Mouse (Mus musculus) heart, postnatal 0 days (tissue): ENCODE data around the gene Foxp1. TPM values are rescaled to one million over a fixed set of nuclear protein-coding genes. Genes with fewer than 3 reads are reported as not detected.

Experiments
- ATAC-seq: fragments of 200-750 bp; cut with Nextera tagmentation; 2 replicates; pipeline ENCODE4 v1.8.0; 2017; ENCODE audit warnings: low read depth, moderate number of reproducible peaks, moderate library complexity; ENCODE audit not compliant: insufficient read depth
- DNase-seq: peaks from one replicate; pipeline ENCODE4 v3.0.0-alpha.2; 2016; ENCODE audit warnings: low spot score
- H3K27ac ChIP-seq: fragments of 300-500 bp; sonication (generic); 2 replicates; pipeline ENCODE4 v1.5.1; 2014; ENCODE audit warnings: low read depth, mild to moderate bottlenecking
- H3K27me3 ChIP-seq: fragments of 300-500 bp; sonication (generic); 2 replicates; pipeline ENCODE4 v1.6.1; 2014; ENCODE audit warnings: low read length, mixed read lengths; ENCODE audit not compliant: control insufficient read depth, insufficient read depth
- H3K36me3 ChIP-seq: fragments of 300-500 bp; sonication (generic); replicated peaks from 2 replicates; pipeline ENCODE4 v1.6.1; 2014; ENCODE audit warnings: low read length, mixed read lengths; ENCODE audit not compliant: control insufficient read depth, insufficient read depth
- H3K4me1 ChIP-seq: fragments of 300-500 bp; sonication (generic); 2 replicates; pipeline ENCODE4 v1.6.1; 2014; ENCODE audit warnings: antibody characterized with exemption; ENCODE audit not compliant: control insufficient read depth, insufficient read depth
- H3K4me2 ChIP-seq: fragments of 300-500 bp; sonication (generic); 2 replicates; pipeline ENCODE4 v1.6.1; 2014; ENCODE audit warnings: low read depth, mild to moderate bottlenecking, low read length, moderate library complexity
- H3K4me3 ChIP-seq: fragments of 300-500 bp; sonication (generic); 2 replicates; pipeline ENCODE4 v1.5.1; 2014; ENCODE audit warnings: low read depth, low read length
- H3K9ac ChIP-seq: fragments of 300-500 bp; sonication (generic); replicated peaks from 2 replicates; pipeline ENCODE4 v1.6.1; 2014; ENCODE audit warnings: low read depth, low read length, mixed read lengths
- H3K9me3 ChIP-seq: fragments of 300-500 bp; sonication (generic); replicated peaks from 2 replicates; pipeline ENCODE4 v1.6.1; 2016; ENCODE audit warnings: low read length; ENCODE audit not compliant: control insufficient read depth
- CTCF ChIP-seq: IDR thresholded peaks from 2 replicates; pipeline ENCODE4 v1.5.1; 2016; ENCODE audit warnings: antibody characterized with exemption, control low read depth, low read depth
- EP300 ChIP-seq: IDR thresholded peaks from 2 replicates; pipeline ENCODE4 v1.6.1; 2016; ENCODE audit warnings: antibody characterized with exemption, low read depth
- WGBS: fragments of 180-500 bp; shearing (Covaris S2); extraction: QIAGEN DNeasy Blood & Tissue Kit; methylation state at CpG from one replicate; pipeline ENCODE4 v1.1.7; 2014; 5-methylcytosine and 5-hydroxymethylcytosine counted together
- polyA plus RNA-seq: library from polyadenylated mRNA; unstranded; fragments of >200 nt; fragmentation: Nextera tagmentation; extraction: Ambion mirVana; gene quantifications from 2 replicates; pipeline ENCODE4 v1.2.1, GENCODE M21; 2015
- total RNA-seq: library from RNA; depleted of rRNA; stranded (reverse); fragments of >200 nt; gene quantifications from 2 replicates; pipeline ENCODE4 v1.2.3, GENCODE M21; 2014; ENCODE audit warnings: low replicate concordance

Gene Foxp1
- total and polyA plus RNA-seq, 2 experiments from 2014 or later: 40.7 to 88.1 TPM

DNA sequence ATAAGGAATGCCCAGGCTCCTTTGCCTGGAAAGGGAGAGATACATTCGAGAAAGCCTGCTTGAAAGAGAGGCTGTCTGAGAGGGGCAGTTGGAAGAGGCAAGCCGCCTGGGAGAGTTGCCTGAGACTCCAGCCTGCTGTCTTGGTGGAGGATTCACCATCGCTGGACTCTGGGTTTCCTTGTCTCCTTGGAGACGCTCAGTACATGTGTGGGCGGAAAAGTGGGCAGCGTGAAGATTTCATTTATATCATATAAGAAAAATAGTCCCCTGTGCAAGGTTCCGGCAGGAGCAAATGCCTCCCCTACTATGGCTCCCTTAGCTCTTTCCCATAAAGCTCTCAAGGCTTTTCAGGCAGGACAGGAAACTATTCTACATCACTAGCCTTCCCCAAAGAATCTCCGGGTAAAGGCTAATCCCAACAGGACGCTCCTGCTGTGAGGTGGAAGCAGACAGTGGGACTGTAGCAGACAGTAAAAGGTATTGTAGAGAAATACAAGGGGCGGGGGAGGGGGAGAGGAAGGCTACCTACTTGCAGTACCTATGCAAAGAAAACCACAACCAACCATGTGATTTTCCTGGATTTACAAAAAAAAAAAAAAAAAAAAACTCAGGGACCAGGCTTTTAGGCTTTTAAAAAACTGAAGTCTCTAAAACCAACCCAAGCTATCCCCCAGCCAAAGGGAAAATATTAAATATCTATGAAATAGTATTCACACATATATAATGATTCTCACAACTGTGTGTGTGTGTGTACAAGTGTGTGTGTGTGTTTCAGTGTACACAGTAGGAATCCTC lies 443.3 kb downstream of the Foxp1 start:
- Histone ChIP-seq H3K9ac (no peak overlapping the region), H3K9me3 (no peaks in the 10 kb centered on the region), H3K4me3 (no peak overlapping the region), H3K4me1 (peaks cover 21% of the 10 kb centered on the region), H3K36me3 (peaks cover 20% of the 10 kb centered on the region), H3K27me3 (no peaks in the 10 kb centered on the region), H3K27ac (no peak overlapping the region), H3K4me2 (no peak overlapping the region)
- 70% methylated on average over 10 of the region's 10 CpGs for WGBS
- DNase-seq (no peak), ATAC-seq (no peak)
- TF ChIP-seq CTCF: no peak
- no peak for TF ChIP-seq EP300

DNA sequence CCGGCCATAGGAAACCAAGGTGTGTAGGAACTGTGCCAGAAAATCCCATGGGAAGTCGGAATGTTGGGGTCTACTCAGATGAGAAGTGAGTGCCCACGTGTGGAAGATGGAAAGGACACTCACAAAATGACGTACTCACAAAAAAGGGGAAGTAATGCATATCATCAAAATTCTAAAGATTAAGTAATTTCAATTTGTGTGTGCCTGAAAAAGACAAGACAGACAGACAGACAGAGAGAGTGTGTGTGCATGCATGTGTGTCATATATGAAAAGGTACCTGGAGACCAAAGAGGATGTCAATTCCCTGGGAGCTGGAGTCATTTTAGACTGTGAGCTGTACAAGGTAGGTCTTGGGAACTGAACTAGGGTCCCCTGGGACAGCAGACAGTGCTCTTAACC lies 444.4 kb downstream of the Foxp1 start:
- Histone ChIP-seq H3K36me3 (peaks cover 27% of the 10 kb centered on the region), H3K27me3 (no peaks in the 10 kb centered on the region), H3K9ac (no peak overlapping the region), H3K4me2 (no peak overlapping the region), H3K9me3 (no peaks in the 10 kb centered on the region), H3K4me3 (no peak overlapping the region), H3K27ac (no peak overlapping the region), H3K4me1 (peaks cover 17% of the 10 kb centered on the region)
- ATAC-seq: no peak
- no peak for DNase-seq
- 88% methylated on average over 4 of the region's 4 CpGs for WGBS
- no peak for TF ChIP-seq EP300
- no peak for TF ChIP-seq CTCF

DNA sequence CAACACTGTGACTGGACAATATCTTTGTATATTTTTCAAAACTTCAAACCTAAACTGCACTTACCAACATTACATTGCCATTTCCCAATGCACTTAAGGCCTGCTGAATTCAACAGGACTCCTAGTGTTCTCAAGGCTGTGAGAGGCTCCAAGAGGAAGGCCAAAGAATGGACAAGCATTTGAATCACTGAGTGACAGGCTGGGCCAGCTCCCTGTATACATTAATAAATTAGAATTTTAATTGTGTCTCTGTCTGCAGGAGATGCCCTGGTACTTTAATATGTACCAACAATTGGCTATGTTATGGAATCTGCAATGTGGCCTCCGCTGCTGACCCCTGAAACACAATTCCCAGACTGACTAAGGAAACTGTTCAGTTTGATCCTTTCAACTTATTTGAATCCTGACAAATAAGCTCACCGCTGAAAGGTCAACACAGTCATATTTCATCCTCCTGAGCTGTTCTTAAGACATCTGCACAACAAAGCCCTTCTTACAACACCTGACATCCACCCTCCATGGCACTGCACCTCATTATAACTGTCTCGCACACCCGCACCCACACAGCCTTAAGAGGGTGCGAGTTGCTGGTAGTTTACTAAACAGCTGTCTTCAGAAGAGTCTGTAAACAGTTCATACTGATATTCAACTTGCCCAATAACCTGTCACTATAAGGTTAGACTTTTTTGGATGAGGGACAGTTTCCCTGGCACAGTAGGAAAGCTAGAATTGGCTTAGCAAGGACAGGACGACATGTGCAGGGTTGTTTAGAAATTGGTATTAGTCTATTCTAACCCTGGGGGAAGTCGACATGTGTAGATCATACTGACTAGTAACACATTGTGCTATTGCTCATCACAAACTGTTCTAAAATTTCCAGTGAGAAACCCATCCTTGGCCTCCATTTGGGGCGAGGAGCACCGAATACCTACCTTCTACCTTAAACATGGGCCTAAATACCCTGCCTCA lies 448.9 kb downstream of the Foxp1 start:
- TF ChIP-seq CTCF (no peak), EP300 (no peak)
- WGBS: 95% methylated on average over 9 of the region's 9 CpGs

DNA sequence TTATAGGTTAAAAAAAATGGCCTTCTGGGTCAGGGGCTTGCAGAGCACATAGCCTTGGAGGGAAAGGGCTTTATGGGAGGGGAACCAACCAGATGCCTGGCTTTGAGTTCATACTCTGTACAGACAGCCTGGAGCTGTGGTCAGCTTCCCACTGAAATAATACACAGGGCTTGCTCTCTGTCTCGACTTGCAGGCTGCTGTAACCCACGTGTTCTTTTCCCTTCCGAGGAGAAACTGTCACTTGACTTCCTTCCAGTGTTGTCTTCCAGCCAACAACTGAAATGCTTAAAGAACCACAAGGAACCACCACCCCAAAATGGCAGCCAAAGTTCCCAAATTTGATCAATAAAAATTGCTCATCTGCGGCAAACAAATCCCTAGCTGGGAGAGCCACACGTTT lies 451.8 kb downstream of the Foxp1 start:
- H3K36me3 ChIP-seq: peaks cover 37% of the 10 kb centered on the region

More for the DNA sequence above, 448.9 kb downstream of the Foxp1 start:
- ATAC-seq (no peak), DNase-seq (no peak)
- H3K36me3 ChIP-seq: peaks cover 42% of the 10 kb centered on the region
- H3K9me3 ChIP-seq: no peaks in the 10 kb centered on the region
- no peak overlapping the region for H3K4me3 ChIP-seq
- H3K4me1 ChIP-seq: no peaks in the 10 kb centered on the region
- H3K27me3 ChIP-seq: no peaks in the 10 kb centered on the region
- no peak overlapping the region for H3K27ac ChIP-seq
- H3K4me2 ChIP-seq: no peak overlapping the region
- no peak overlapping the region for H3K9ac ChIP-seq

DNA sequence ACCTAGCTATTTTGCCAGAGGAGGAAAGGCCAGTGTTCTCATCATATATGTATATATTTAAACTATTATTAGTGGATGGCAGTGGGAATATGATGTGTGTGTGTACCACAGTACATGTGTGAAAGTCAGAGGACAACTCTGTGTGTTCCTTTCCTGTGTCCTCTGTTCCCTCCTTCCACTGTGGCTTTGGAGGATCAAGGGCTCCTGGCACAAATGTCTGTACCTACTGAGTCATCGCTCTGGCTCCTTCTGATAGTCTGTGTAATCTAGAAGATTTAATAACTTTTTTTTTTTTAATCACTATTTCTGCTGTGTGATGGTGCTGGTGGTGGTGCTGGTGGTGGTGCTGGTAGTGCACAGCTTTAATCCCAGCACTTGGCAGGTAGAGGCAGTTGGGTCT lies 452.8 kb downstream of the Foxp1 start:
- Histone ChIP-seq H3K36me3 (peaks cover 27% of the 10 kb centered on the region; the same call in 1 of the 2 replicates), H3K4me3 (no peak overlapping the region), H3K4me2 (no peak overlapping the region), H3K27ac (no peak overlapping the region), H3K4me1 (peaks cover 16% of the 10 kb centered on the region), H3K9ac (no peak overlapping the region), H3K9me3 (no peaks in the 10 kb centered on the region), H3K27me3 (no peaks in the 10 kb centered on the region)
- ATAC-seq: no peak
- no peak for TF ChIP-seq EP300
- TF ChIP-seq CTCF: no peak
- 94% methylated on average over 1 of the region's 1 CpGs for WGBS
- no peak for DNase-seq

More for the DNA sequence above, 451.8 kb downstream of the Foxp1 start:
- Histone ChIP-seq H3K4me2 (no peak overlapping the region), H3K27me3 (no peaks in the 10 kb centered on the region), H3K4me1 (peaks cover 9% of the 10 kb centered on the region), H3K4me3 (no peak overlapping the region), H3K27ac (no peak overlapping the region), H3K9ac (no peak overlapping the region), H3K9me3 (no peaks in the 10 kb centered on the region)
- WGBS: 63% methylated on average over 5 of the region's 5 CpGs
- no peak for TF ChIP-seq CTCF
- no peak for TF ChIP-seq EP300
- ATAC-seq: no peak
- DNase-seq: no peak
